Mouse (Mus musculus): ENCODE results near the gene Igfbp7. TPM values are rescaled to one million over a fixed set of nuclear protein-coding genes. Genes with fewer than 3 reads are reported as not detected.

Igfbp7 gene
- total RNA-seq, 2 experiments from 2014 or later, result 3.8 TPM; not detected in 1

Other genes starting within 250 kb of the Igfbp7 start
- not detected in 2 replicates for gene Spink2, start 196.6 kb downstream of the Igfbp7 start, total RNA-seq (2015; ENCODE audit: low replicate concordance)
- gene Spink2, start 196.6 kb downstream of the Igfbp7 start, total RNA-seq (2017; ENCODE audit: low replicate concordance), result not detected in 2 replicates
- 7.2 and 8.8 TPM in 2 replicates for gene Rest, start 142.6 kb downstream of the Igfbp7 start, total RNA-seq (2015; ENCODE audit: low replicate concordance)
- gene Rest, start 142.6 kb downstream of the Igfbp7 start, total RNA-seq (2017; ENCODE audit: low replicate concordance), result 11.2 and 13.4 TPM in 2 replicates
- 6.3 and 10.5 TPM in 2 replicates for gene Noa1, start 98.0 kb downstream of the Igfbp7 start, total RNA-seq (2015; ENCODE audit: low replicate concordance)
- gene Noa1, start 98.0 kb downstream of the Igfbp7 start, total RNA-seq (2017; ENCODE audit: low replicate concordance), result 11.6 and 28.2 TPM in 2 replicates
- gene Polr2b, start 97.9 kb downstream of the Igfbp7 start, total RNA-seq (2015; ENCODE audit: low replicate concordance), result 43.6 and 62.5 TPM in 2 replicates
- 53.7 and 109 TPM in 2 replicates for gene Polr2b, start 97.9 kb downstream of the Igfbp7 start, total RNA-seq (2017; ENCODE audit: low replicate concordance)